Mouse (Mus musculus) liver, postnatal 0 days (tissue): ENCODE data around the gene Pdcl3.

Experiments
- CTCF ChIP-seq: sonication (generic); IDR thresholded peaks from 2 replicates; pipeline ENCODE4 v1.5.1; 2016; ENCODE audit warnings: antibody characterized with exemption, low read depth
- EP300 ChIP-seq: IDR thresholded peaks from 2 replicates; pipeline ENCODE4 v1.6.1; 2016; ENCODE audit warnings: antibody characterized with exemption, low read depth, mild to moderate bottlenecking

DNA sequence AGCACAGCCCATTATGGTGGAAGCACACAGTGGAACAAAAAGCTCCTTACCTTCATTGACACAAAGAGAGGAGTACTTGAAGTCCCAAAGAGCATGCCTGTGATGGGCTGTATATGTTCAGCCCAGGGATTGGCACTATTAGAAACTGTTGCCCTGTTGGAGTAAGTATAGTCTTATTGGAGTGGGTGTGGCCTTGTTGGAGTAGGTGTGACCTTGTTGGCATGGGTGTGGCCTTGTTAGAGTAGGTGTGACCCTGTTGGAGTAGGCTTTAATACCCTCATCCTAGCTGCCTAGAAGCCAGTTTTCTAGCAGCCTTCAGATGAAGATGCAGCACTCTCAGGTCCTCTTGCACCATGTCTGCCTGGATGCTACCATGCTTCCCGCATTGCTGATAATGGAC is 16.3 kb upstream of the Pdcl3 start:
- no peak for TF ChIP-seq CTCF
- no peak for TF ChIP-seq EP300
